Mouse (Mus musculus): ENCODE measurements around the gene Enox1. TPM values are rescaled to one million over a fixed set of nuclear protein-coding genes. Genes with fewer than 3 reads are reported as not detected.
A peak's percentile ranks its signal among the peaks of the same experiment; 100 is the strongest.

Enox1 gene
- polyA plus RNA-seq, 1 experiment, result 3.1 TPM

- H3K27me3 ChIP-seq (ENCODE audit: control insufficient read depth, insufficient read depth, insufficient read length), result no peaks in the 10 kb centered on the region
- H3K4me3 ChIP-seq, result no peak overlapping the region
- no peak overlapping the region for H3K4me2 ChIP-seq (ENCODE audit: low read depth)
- TF ChIP-seq REST (IDR thresholded peaks at IDR 0.05; ENCODE audit: insufficient read depth, insufficient read length), result no peak
- TF ChIP-seq POLR2AphosphoS2 (IDR thresholded peaks at IDR 0.05; ENCODE audit: insufficient read length, low read depth), result no peak
- no peak for TF ChIP-seq MYOD1 (IDR thresholded peaks at IDR 0.05; ENCODE audit: control insufficient read depth in 1 of 3, insufficient read length in 2 of 3, low read depth in 2 of 3)
- TF ChIP-seq TCF12 (IDR thresholded peaks at IDR 0.05; ENCODE audit: insufficient read depth, poor library complexity, severe bottlenecking), result no peak
- TF ChIP-seq E2F4 (IDR thresholded peaks at IDR 0.05; ENCODE audit: insufficient read depth), result no peak
- TF ChIP-seq CEBPB (IDR thresholded peaks at IDR 0.05; ENCODE audit: insufficient read depth, poor library complexity, severe bottlenecking), result no peak
- no peak for TF ChIP-seq USF1 (IDR thresholded peaks at IDR 0.05; ENCODE audit: low read depth)
- TF ChIP-seq POLR2A (IDR thresholded peaks at IDR 0.05; ENCODE audit: insufficient read length, low read depth), result no peak
- no peak for TF ChIP-seq SRF (IDR thresholded peaks at IDR 0.05; ENCODE audit: control insufficient read depth, insufficient read length, low read depth)
- no peak for TF ChIP-seq MYOG (IDR thresholded peaks at IDR 0.05; ENCODE audit: control insufficient read depth in 1 of 3, insufficient read depth in 1 of 3, insufficient read length in 2 of 3, low read depth in 2 of 3)
- no peak for TF ChIP-seq TCF3 (IDR thresholded peaks at IDR 0.05; ENCODE audit: insufficient read length, low read depth)
- no peak for TF ChIP-seq MAX (IDR thresholded peaks at IDR 0.05; ENCODE audit: low read depth)
- no peak overlapping the region for H3ac ChIP-seq (ENCODE audit: control insufficient read depth, insufficient read length)
- H3K36me3 ChIP-seq (ENCODE audit: control insufficient read depth, insufficient read depth), result no peaks in the 10 kb centered on the region
- no peaks in the 10 kb centered on the region for H3K79me2 ChIP-seq (ENCODE audit: control insufficient read depth, insufficient read depth)
Observed at GRCm38 (mm10) chr14:77371977-77372376, 215.4 kb downstream of the Enox1 start.

GRCm38 (mm10) chr14:77373119-77373518, 216.6 kb downstream of the Enox1 start:
- Histone ChIP-seq H3K4me3 (no peak overlapping the region), H3K27me3 (ENCODE audit: control insufficient read depth, insufficient read depth, insufficient read length) (no peaks in the 10 kb centered on the region), H3K36me3 (ENCODE audit: control insufficient read depth, insufficient read depth) (no peaks in the 10 kb centered on the region), H3ac (ENCODE audit: control insufficient read depth, insufficient read length) (no peak overlapping the region), H3K79me2 (ENCODE audit: control insufficient read depth, insufficient read depth) (no peaks in the 10 kb centered on the region), H3K4me2 (ENCODE audit: low read depth) (no peak overlapping the region)
- no peak for TF ChIP-seq USF1 (IDR thresholded peaks at IDR 0.05; ENCODE audit: low read depth)
- no peak for TF ChIP-seq MAX (IDR thresholded peaks at IDR 0.05; ENCODE audit: low read depth)
- no peak for TF ChIP-seq POLR2A (IDR thresholded peaks at IDR 0.05; ENCODE audit: insufficient read length, low read depth)
- no peak for TF ChIP-seq TCF3 (IDR thresholded peaks at IDR 0.05; ENCODE audit: insufficient read length, low read depth)
- TF ChIP-seq TCF12 (IDR thresholded peaks at IDR 0.05; ENCODE audit: insufficient read depth, poor library complexity, severe bottlenecking), result no peak
- TF ChIP-seq E2F4 (IDR thresholded peaks at IDR 0.05; ENCODE audit: insufficient read depth), result no peak
- TF ChIP-seq MYOG (IDR thresholded peaks at IDR 0.05; ENCODE audit: control insufficient read depth in 1 of 3, insufficient read depth in 1 of 3, insufficient read length in 2 of 3, low read depth in 2 of 3), result no peak
- no peak for TF ChIP-seq SRF (IDR thresholded peaks at IDR 0.05; ENCODE audit: control insufficient read depth, insufficient read length, low read depth)
- TF ChIP-seq POLR2AphosphoS2 (IDR thresholded peaks at IDR 0.05; ENCODE audit: insufficient read length, low read depth), result no peak
- no peak for TF ChIP-seq CEBPB (IDR thresholded peaks at IDR 0.05; ENCODE audit: insufficient read depth, poor library complexity, severe bottlenecking)
- TF ChIP-seq MYOD1 (IDR thresholded peaks at IDR 0.05; ENCODE audit: control insufficient read depth in 1 of 3, insufficient read length in 2 of 3, low read depth in 2 of 3), result no peak
- no peak for TF ChIP-seq REST (IDR thresholded peaks at IDR 0.05; ENCODE audit: insufficient read depth, insufficient read length)

GRCm38 (mm10) chr14:77375054-77375453, 218.5 kb downstream of the Enox1 start:
- Histone ChIP-seq H3ac (ENCODE audit: control insufficient read depth, insufficient read length) (no peak overlapping the region), H3K79me2 (ENCODE audit: control insufficient read depth, insufficient read depth) (no peaks in the 10 kb centered on the region), H3K27me3 (ENCODE audit: control insufficient read depth, insufficient read depth, insufficient read length) (no peaks in the 10 kb centered on the region), H3K4me3 (no peak overlapping the region), H3K36me3 (ENCODE audit: control insufficient read depth, insufficient read depth) (no peaks in the 10 kb centered on the region), H3K4me2 (ENCODE audit: low read depth) (peak overlapping the region; percentile 53)
- TF ChIP-seq TCF3 (IDR thresholded peaks at IDR 0.05; ENCODE audit: insufficient read length, low read depth) (no peak), MYOD1 (IDR thresholded peaks at IDR 0.05; ENCODE audit: control insufficient read depth in 1 of 3, insufficient read length in 2 of 3, low read depth in 2 of 3) (peak in 2 of 3 experiments; percentile 56 to 84), MYOG (IDR thresholded peaks at IDR 0.05; ENCODE audit: control insufficient read depth in 1 of 3, insufficient read depth in 1 of 3, insufficient read length in 2 of 3, low read depth in 2 of 3) (peak; percentile 47 to 79 (median 69)), TCF12 (IDR thresholded peaks at IDR 0.05; ENCODE audit: insufficient read depth, poor library complexity, severe bottlenecking) (peak; percentile 24), MAX (IDR thresholded peaks at IDR 0.05; ENCODE audit: low read depth) (no peak), SRF (IDR thresholded peaks at IDR 0.05; ENCODE audit: control insufficient read depth, insufficient read length, low read depth) (no peak), REST (IDR thresholded peaks at IDR 0.05; ENCODE audit: insufficient read depth, insufficient read length) (no peak), USF1 (IDR thresholded peaks at IDR 0.05; ENCODE audit: low read depth) (no peak), POLR2AphosphoS2 (IDR thresholded peaks at IDR 0.05; ENCODE audit: insufficient read length, low read depth) (no peak), POLR2A (IDR thresholded peaks at IDR 0.05; ENCODE audit: insufficient read length, low read depth) (no peak), E2F4 (IDR thresholded peaks at IDR 0.05; ENCODE audit: insufficient read depth) (no peak), CEBPB (IDR thresholded peaks at IDR 0.05; ENCODE audit: insufficient read depth, poor library complexity, severe bottlenecking) (no peak)

GRCm38 (mm10) chr14:77375618-77376017, 219.1 kb downstream of the Enox1 start:
- H3ac ChIP-seq (ENCODE audit: control insufficient read depth, insufficient read length), result no peak overlapping the region
- no peak overlapping the region for H3K4me3 ChIP-seq
- H3K36me3 ChIP-seq (ENCODE audit: control insufficient read depth, insufficient read depth), result no peaks in the 10 kb centered on the region
- no peaks in the 10 kb centered on the region for H3K27me3 ChIP-seq (ENCODE audit: control insufficient read depth, insufficient read depth, insufficient read length)
- TF ChIP-seq CEBPB (IDR thresholded peaks at IDR 0.05; ENCODE audit: insufficient read depth, poor library complexity, severe bottlenecking), result no peak
- peak in 1 of 3 experiments; percentile 50 for TF ChIP-seq MYOD1 (IDR thresholded peaks at IDR 0.05; ENCODE audit: control insufficient read depth in 1 of 3, insufficient read length in 2 of 3, low read depth in 2 of 3)
- H3K79me2 ChIP-seq (ENCODE audit: control insufficient read depth, insufficient read depth), result no peaks in the 10 kb centered on the region
- H3K4me2 ChIP-seq (ENCODE audit: low read depth), result peak overlapping the region; percentile 53

- H3ac ChIP-seq (ENCODE audit: control insufficient read depth, insufficient read length), result no peak overlapping the region
- H3K79me2 ChIP-seq (ENCODE audit: control insufficient read depth, insufficient read depth), result no peaks in the 10 kb centered on the region
- H3K27me3 ChIP-seq (ENCODE audit: control insufficient read depth, insufficient read depth, insufficient read length), result no peaks in the 10 kb centered on the region
- no peak overlapping the region for H3K4me2 ChIP-seq (ENCODE audit: low read depth)
- no peaks in the 10 kb centered on the region for H3K36me3 ChIP-seq (ENCODE audit: control insufficient read depth, insufficient read depth)
- TF ChIP-seq TCF12 (IDR thresholded peaks at IDR 0.05; ENCODE audit: insufficient read depth, poor library complexity, severe bottlenecking) (no peak), POLR2A (IDR thresholded peaks at IDR 0.05; ENCODE audit: insufficient read length, low read depth) (no peak), USF1 (IDR thresholded peaks at IDR 0.05; ENCODE audit: low read depth) (no peak), POLR2AphosphoS2 (IDR thresholded peaks at IDR 0.05; ENCODE audit: insufficient read length, low read depth) (no peak), SRF (IDR thresholded peaks at IDR 0.05; ENCODE audit: control insufficient read depth, insufficient read length, low read depth) (no peak), REST (IDR thresholded peaks at IDR 0.05; ENCODE audit: insufficient read depth, insufficient read length) (no peak), MYOG (IDR thresholded peaks at IDR 0.05; ENCODE audit: control insufficient read depth in 1 of 3, insufficient read depth in 1 of 3, insufficient read length in 2 of 3, low read depth in 2 of 3) (no peak), E2F4 (IDR thresholded peaks at IDR 0.05; ENCODE audit: insufficient read depth) (no peak), MYOD1 (IDR thresholded peaks at IDR 0.05; ENCODE audit: control insufficient read depth in 1 of 3, insufficient read length in 2 of 3, low read depth in 2 of 3) (no peak), TCF3 (IDR thresholded peaks at IDR 0.05; ENCODE audit: insufficient read length, low read depth) (no peak), MAX (IDR thresholded peaks at IDR 0.05; ENCODE audit: low read depth) (no peak), CEBPB (IDR thresholded peaks at IDR 0.05; ENCODE audit: insufficient read depth, poor library complexity, severe bottlenecking) (no peak)
- H3K4me3 ChIP-seq, result no peak overlapping the region
Observed at GRCm38 (mm10) chr14:77376731-77377130, 220.2 kb downstream of the Enox1 start.

Measured in myocyte (in vitro differentiated cells).